Mouse (Mus musculus): Measurements from ENCODE around the gene Cxxc4.
"Not testable (repeated sequence)": the region's sequence is repeated elsewhere in the genome, so short reads cannot be mapped to it uniquely, and the experiment has no call there.

Gene Cxxc4

GRCm38 (mm10) chr3:134236414-134237112 lies at the start of gene Cxxc4:
Cxxc4 (plus strand) TSS chr3:134236484.
- DNase-seq (ENCODE audit: low read depth, low spot score), result no peak

DNA sequence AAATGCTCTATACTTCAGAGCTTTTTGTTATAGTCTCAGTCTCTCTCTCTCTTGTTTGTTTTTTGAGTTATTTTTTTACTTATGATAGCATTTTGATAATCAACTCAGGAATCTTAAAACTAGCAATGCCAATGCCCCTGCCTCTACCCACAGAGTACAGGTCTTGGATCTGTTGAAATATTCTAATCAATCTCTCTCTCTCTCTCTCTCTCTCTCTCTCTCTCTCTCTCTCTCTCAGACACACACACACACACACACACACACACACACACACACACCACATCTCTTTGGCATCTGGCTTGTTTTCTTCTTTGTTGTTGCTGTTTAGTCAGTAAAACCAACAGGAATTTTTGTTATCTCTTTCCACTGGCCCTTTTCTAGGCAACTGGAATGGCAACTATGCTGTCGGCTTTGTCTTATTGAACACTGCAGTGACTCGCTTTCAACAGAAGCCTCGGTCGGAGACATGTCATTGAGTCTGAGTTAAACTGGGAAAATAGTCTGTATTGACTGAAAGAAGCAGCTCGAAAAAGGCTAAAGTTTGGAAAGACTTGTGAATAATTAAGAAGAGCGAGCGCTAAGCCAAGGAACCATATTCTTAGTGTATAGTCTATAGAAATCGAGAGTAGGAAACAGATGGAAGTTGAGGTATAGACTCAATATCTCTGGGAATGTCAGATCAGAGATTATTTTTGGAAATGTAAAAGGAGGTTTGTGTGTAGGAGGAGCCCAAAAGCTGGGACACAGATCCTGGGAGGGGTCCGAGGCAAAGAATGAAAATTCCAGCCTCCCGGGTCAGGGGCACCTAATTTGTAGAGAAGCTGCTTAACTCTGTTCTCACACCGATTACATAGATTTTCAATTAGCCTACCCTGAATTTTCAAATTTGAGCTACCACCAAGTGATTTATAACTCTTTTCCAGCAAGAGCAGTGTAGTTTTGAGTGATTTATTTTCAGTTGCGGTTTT lies 47.0 kb upstream of the Cxxc4 start:
- DNase-seq (ENCODE audit: low read depth, low spot score), result no peak

- no peak for DNase-seq (ENCODE audit: low read depth, low spot score)
Measured at GRCm38 (mm10) chr3:134190046-134190445, 46.2 kb upstream of the Cxxc4 start.

GRCm38 (mm10) chr3:134199892-134200291 lies 36.4 kb upstream of the Cxxc4 start:
- DNase-seq (ENCODE audit: low read depth, low spot score), result no peak

- DNase-seq (ENCODE audit: low read depth, low spot score), result no peak
Measured at GRCm38 (mm10) chr3:134206624-134207023, 29.7 kb upstream of the Cxxc4 start.

DNA sequence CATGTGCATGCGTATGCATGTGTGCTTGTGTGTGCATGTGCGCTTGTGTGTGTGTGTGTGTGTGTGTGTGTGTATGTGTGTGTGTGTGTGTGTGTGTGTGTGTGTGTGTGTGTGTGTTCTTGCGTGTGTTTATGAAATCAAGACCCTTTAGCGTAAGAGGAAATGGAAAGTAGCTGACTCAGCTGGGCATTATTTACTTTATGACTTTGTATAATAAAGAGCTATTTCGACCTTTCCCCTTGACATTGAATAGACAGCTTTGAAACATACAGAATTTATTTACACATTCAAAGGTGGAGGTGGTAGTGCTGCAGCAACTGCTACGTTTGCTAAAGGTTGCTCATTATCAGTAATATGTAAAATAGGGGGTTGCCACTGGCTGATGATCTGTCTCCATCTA lies 25.3 kb upstream of the Cxxc4 start:
- no peak for DNase-seq (ENCODE audit: low read depth, low spot score)

GRCm38 (mm10) chr3:134219881-134220280 lies 16.4 kb upstream of the Cxxc4 start:
- not testable (repeated sequence) for DNase-seq (ENCODE audit: low read depth, low spot score)

- no peak for DNase-seq (ENCODE audit: low read depth, low spot score)
Measured at GRCm38 (mm10) chr3:134221002-134221401, 15.3 kb upstream of the Cxxc4 start.

DNA sequence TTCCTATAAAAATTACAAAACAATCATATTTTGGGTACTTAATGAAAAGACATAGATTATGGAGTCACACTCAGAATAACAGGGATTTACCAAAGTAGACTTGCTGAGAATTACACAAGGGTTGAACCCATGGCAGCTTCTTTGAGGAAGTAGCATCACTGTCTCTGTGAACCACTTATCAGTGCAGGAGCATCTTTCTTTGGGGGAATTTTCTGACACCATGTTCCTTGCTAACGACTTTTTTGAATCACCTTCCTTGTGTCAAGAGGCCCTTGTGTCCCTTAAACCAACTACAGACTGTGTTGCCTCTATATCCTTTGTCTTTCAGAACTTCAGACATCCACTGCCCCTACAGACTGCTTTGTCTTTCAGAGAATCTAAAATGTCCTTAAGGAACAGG lies 13.7 kb upstream of the Cxxc4 start:
- DNase-seq (ENCODE audit: low read depth, low spot score), result no peak

DNA sequence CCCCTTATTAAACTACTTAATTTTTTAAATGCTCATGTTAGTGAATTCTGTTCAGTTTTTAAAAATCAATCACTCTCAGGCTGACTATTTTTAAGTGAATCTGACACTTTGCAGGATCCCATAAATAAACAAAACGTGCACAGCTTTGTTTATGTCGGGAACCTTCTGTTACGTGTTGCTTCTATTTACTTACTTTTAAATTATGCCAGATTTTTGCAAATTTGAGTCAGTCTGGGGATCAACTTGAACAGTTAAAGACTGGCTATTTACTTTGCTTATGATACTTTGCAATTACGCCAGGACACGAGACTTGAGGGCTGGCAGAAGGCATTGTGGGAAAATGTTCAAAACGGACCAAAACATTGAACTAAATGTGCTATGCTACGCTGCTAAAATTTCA lies 12.3 kb upstream of the Cxxc4 start:
- no peak for DNase-seq (ENCODE audit: low read depth, low spot score)

DNA sequence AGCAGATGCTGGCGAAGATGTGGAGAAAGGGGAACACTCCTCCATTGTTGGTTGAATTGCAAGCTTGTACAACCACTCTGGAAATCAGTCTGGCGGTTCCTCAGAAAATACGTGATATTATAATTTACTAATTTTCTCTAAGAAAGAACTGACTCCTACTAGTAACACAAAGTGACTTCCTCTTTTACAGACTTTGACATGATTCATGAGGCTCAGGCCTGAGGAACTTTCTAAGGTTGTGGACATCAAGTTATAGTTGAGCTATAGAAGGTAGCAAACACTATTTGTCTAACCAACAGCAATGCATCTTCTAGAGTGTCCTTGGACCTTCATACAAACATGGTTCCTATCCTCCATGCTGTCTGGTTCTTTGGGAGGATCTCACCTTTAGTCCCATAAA lies 10.4 kb upstream of the Cxxc4 start:
- DNase-seq (ENCODE audit: low read depth, low spot score), result no peak

DNA sequence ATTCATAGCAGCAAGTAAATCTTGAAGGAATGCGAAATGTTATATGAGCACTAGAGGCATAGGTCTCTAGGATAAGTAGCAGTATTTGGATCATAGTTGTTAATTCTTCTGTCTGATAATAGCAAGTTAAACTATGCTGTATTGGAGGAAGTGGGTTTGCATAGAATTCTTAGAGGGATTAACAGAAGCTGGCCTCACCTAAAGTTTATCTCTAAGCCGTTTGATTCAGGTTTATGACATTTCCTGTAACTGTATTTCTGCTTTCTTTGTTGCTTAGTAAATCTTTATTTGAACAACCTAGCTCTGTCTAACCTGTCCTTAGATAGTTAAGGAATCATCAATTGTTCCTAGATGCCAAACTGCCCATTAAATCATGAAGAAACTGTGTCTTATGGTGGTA lies 3.5 kb upstream of the Cxxc4 start:
- DNase-seq (ENCODE audit: low read depth, low spot score), result no peak

- peak; percentile 5 for DNase-seq (ENCODE audit: low read depth, low spot score)
Measured at GRCm38 (mm10) chr3:134235491-134236413, 532 bp upstream of the Cxxc4 start.

DNA sequence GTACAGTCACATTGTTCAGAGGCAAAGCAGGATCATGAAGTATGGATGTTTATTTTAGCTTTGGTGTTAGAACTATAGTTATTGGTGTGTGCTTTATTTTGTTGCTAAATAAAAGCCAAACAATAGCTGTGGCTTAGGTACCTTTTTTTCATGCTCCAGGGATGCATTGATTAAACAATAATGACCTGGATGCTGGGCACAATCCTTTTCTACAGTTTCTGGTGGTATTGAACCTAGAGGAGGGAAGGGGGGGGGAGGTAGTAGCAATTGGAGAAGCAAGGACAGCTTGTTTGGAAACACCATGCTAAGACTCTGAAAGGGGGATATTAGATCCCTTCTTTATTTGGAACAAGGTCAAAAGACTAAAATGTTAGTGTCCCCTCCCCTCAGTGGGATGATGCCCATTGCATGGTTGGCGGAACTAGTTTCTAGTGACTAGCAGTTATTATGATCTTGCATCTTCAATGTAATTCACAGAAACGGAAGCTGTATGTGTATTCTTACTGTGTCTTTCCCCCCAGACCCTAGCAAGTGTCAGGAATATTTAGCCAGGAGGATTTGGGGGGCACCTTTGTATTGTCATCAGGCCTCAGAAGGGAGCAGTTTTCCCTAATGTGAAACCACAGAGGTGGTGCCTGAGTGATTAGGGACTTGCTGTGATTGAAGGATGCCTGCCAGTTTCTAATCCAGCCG lies 975 bp downstream of the Cxxc4 start:
- no peak for DNase-seq (ENCODE audit: low read depth, low spot score)

DNA sequence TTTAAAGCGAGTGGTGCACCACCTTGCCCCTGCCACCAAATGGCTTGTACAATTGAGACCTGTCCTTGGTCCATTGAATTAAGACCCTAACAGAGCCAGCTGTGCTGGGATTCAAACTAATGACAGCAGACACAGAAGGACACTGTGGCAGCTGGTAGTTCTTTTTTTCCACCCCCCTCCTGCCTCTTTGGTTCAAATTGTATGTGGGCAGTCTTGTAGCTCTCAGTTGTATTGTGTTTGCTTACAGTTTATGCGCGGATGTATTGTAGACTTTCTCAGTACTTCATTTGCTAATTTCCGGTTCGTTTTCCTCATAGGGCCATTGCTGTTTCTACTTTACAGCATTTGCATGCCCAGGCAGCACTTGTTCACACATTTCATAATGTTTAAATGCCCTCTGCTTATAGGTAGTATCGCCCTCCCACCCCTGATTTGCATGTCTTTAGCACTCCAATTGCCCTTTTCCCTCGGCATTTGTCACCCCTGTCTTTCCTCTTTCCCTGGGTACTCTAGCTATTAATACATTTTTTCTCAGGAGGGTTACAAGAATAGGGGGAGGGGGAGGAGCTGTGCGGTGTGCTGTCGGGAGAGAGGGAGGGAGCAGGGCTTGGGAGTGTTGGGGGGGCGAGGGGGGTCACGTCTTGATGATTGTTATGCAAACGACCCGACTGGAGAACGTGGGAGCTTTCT lies 2.5 kb downstream of the Cxxc4 start:
- DNase-seq (ENCODE audit: low read depth, low spot score), result no peak

GRCm38 (mm10) chr3:134239321-134239970 lies 3.2 kb downstream of the Cxxc4 start:
- peak; percentile 22 for DNase-seq (ENCODE audit: low read depth, low spot score)

GRCm38 (mm10) chr3:134239971-134240717 lies 3.9 kb downstream of the Cxxc4 start:
- peak; percentile 15 for DNase-seq (ENCODE audit: low read depth, low spot score)

- DNase-seq (ENCODE audit: low read depth, low spot score), result no peak
Measured at GRCm38 (mm10) chr3:134240718-134241025, 4.4 kb downstream of the Cxxc4 start.

DNA sequence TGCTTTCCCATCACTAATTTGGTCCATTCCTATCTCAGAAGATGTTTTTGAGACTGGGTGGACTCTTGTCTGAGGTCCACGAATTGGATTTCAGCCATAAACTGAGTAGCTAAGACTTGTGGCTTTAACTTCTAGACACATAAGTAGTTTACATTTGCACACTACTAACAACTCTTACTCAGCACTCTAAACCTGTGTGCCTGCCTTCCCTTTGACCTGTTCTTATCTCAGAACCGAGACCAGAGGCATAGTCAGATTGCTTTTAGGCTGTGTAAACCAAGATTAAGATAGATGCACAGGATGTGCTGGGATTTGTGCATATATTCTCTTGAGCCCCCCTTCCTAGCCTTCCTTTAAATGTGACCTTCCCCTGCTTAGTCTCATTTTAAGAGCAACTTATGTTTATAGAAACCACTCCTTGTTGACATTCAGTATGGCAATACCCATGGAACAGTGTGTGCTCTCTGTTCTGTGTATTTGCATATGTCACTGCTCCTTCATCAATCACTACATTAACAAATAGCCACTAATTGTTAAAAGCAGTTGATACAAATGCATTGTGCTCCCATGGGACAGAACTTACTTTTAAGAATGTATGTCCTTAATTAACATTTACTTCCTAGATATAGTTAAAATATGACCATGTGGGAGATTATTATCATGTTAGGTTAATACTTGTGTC lies 7.0 kb downstream of the Cxxc4 start:
- no peak for DNase-seq (ENCODE audit: low read depth, low spot score)

Data from CD4-positive, CD25-positive, alpha-beta regulatory T cell, adult 2 months (primary cell).